Mouse (Mus musculus) C2C12 (cell line): Measurements from ENCODE around the gene Slc1a5.

Experiments used
- CTCF ChIP-seq: IDR thresholded peaks from one replicate; pipeline ENCODE4 v1.5.1; 2011; ENCODE audit not compliant: control insufficient read depth, insufficient read depth, insufficient read length
- MAX ChIP-seq: IDR thresholded peaks from one replicate; pipeline ENCODE4 v1.6.1; 2011; ENCODE audit warnings: mild to moderate bottlenecking, control low read depth
- MYOD1 ChIP-seq: IDR thresholded peaks from one replicate; pipeline ENCODE4 v1.6.1; 2011; ENCODE audit warnings: low read depth; ENCODE audit not compliant: control insufficient read depth, insufficient read length
- USF1 ChIP-seq: IDR thresholded peaks from one replicate; pipeline ENCODE4 v1.6.1; 2011; ENCODE audit warnings: low read depth, mild to moderate bottlenecking, control low read depth, moderate library complexity

GRCm38 (mm10) chr7:16785541-16786083, 4.5 kb downstream of the Slc1a5 start:
- no peak for TF ChIP-seq MAX
- TF ChIP-seq CTCF: no peak
- TF ChIP-seq MYOD1: no peak
- TF ChIP-seq USF1: no peak
